ENCODE assay signal across 21 mouse cellular contexts in the genomic region with DNA sequence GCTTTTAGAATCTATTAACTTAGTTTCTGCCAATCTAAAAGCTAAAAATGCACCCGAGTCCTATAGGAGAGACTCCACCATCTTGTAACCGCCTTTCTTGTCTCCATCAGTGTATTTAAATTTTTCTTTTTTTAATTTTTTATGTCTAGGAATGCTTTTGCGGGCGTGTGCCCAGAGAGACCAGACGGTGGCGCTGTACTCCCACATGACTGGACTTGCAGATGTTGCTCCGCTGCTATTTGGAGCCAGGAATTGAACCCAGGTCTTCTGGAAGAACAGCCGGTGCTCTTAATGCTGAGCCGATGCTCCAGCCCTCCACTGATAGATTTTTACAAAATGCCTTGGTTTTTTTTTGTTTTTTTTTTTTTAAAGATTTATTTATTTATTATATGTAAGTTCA. TPM values are rescaled to one million over a fixed set of nuclear protein-coding genes. Genes with fewer than 3 reads are reported as not detected.
A peak's percentile ranks its signal among the peaks of the same experiment; 100 is the strongest.
DNase-seq lines count a peak whose midpoint lies in the region; TF ChIP-seq lines count a peak whose summit lies in the region.
"Had no signal": no experiment of that assay in that cellular context is flagged by ENCODE, and none has a peak within 500 bp of the region (broad histone marks: within the 10 kb centered on the region; RNA-seq: fewer than 3 reads in every experiment).

No protein-coding gene starts in this region.

- 91% methylated on average over 9 of the region's 9 CpGs for WGBS in bone marrow, adult 2 months

- peak; percentile 29; the same call in 1 of the 2 replicates for TF ChIP-seq CTCF in gastrocnemius, adult 2 months (IDR thresholded peaks at IDR 0.05)
- peak; percentile 10 for TF ChIP-seq CTCF in left cerebral cortex, adult 2 months (IDR thresholded peaks at IDR 0.05)
- TF ChIP-seq CTCF in bone marrow, adult 2 months (IDR thresholded peaks at IDR 0.05; ENCODE audit: control insufficient read depth, insufficient read depth, low read length): 0 out of 2 replicates have a peak, but pooled peaks have one; percentile 10

- intact Hi-C loops in gastrocnemius, adult 2 months (cut with DNase I): loop anchor here (5.0 kb wide), 1 partner anchor 284 kb away; no protein-coding TSS in a partner anchor
- intact Hi-C loops in left cerebral cortex, adult 2 months (cut with DNase I): loop anchor here (2.0 kb wide), 1 partner anchor 287 kb away; no protein-coding TSS in a partner anchor

- H3K4me3 ChIP-seq in gastrocnemius, adult 2 months: no peak overlapping the region
- H3K4me3 ChIP-seq in left cerebral cortex, adult 2 months: no peak overlapping the region
- H3K4me3 ChIP-seq in bone marrow, adult 2 months (replicated peaks; ENCODE audit: control insufficient read depth, low read depth, low read length): no peak overlapping the region
- H3K4me3 ChIP-seq: embryonic facial prominence, embryonic 10.5 days; forebrain, embryonic 12.5 days; heart, embryonic 10.5 days; kidney, embryonic 15.5 days; limb, embryonic 15.5 days; lung, embryonic 15.5 days; neural tube, embryonic 12.5 days had no signal

- no peak for DNase-seq in gastrocnemius, adult 2 months
- DNase-seq in gastrocnemius, postnatal 4 days (ENCODE audit: low spot score in 2 of 2): no peak
- DNase-seq in left cerebral cortex, adult 2 months (ENCODE audit: extremely low spot score in 1 of 2, low spot score in 2 of 2): no peak
- no peak for DNase-seq in left cerebral cortex, adult 8-10 months (ENCODE audit: low spot score in 2 of 2)
- DNase-seq in A20 (ENCODE audit: low read depth, low spot score): peak; percentile 44
- DNase-seq in T-cell, adult 2 months (ENCODE audit: low spot score): no peak
- no peak for DNase-seq in adrenal gland, adult 2 months
- DNase-seq: cerebellum, adult 9-10 months; gastrocnemius, postnatal 25 days; heart, postnatal 10 days; layer of hippocampus, postnatal 36 days; right cerebral cortex, adult 18-20 months; thymus, postnatal 25 days had no signal

- no peak overlapping the region for H3K27ac ChIP-seq in gastrocnemius, adult 2 months
- H3K27ac ChIP-seq in left cerebral cortex, adult 2 months: no peak overlapping the region
- H3K27ac ChIP-seq in bone marrow, adult 2 months (ENCODE audit: control insufficient read depth, insufficient read depth, low read depth, low read length, poor library complexity): no peak overlapping the region
- H3K27ac ChIP-seq: embryonic facial prominence, embryonic 10.5 days; forebrain, embryonic 12.5 days; heart, embryonic 10.5 days; kidney, embryonic 15.5 days; limb, embryonic 15.5 days; lung, embryonic 15.5 days; neural tube, embryonic 12.5 days had no signal

- TF ChIP-seq POLR2A in bone marrow, adult 2 months (IDR thresholded peaks at IDR 0.05; ENCODE audit: borderline replicate concordance, control insufficient read depth, low read depth, low read length): no peak

- peaks cover 5% of the 10 kb centered on the region; the same call in 1 of the 2 replicates for H3K4me1 ChIP-seq in bone marrow, adult 2 months (ENCODE audit: control insufficient read depth, insufficient read depth, low read length)

RNA-seq across cellular contexts. Expression of gene Sec14l1, which starts 41.5 kb away (rescaled TPM):
- total RNA-seq in gastrocnemius, adult 2 months (2021): 10 to 100 TPM; 52.3 to 52.8 TPM
- 100 to 1,000 TPM; 134 to 144 TPM for total RNA-seq in gastrocnemius, postnatal 4 days (2021)
- 100 to 1,000 TPM; 198 to 229 TPM for total RNA-seq in left cerebral cortex, adult 2 months (2021)
- total RNA-seq in left cerebral cortex, adult 8-10 months (2022): 100 to 1,000 TPM; 236 to 279 (median 240) TPM
- 13.5 and 22.8 TPM in 2 replicates for polyA plus RNA-seq in bone marrow, adult 2 months (2011; ENCODE audit: insufficient read depth, insufficient read length, low replicate concordance, missing spikeins)
- total RNA-seq in adrenal gland, adult 2 months (2021): 100 to 1,000 TPM; 117 to 175 TPM
- polyA plus RNA-seq in adrenal gland, adult 2 months (2012; rRNA removed): 140 and 161 TPM in 2 replicates
